Mouse (Mus musculus) left cerebral cortex, adult 18-20 months (tissue): ENCODE measurements at regions not wholly inside any gene's neighbourhood (a gene's known extent, or its start where the extent isn't known, plus 50 kb on each side); places are given as distances from the start of the nearest gene placed in this dataset.

Experiments
- DNase-seq, 2 experiments: peaks; one replicate each; pipeline ENCODE4 v3.0.0; 2021 to 2022; ENCODE audit warnings: low spot score in 2 of 2, mixed read lengths in 1 of 2

GRCm38 (mm10) chr15:68811041-68811440 lies 2310.3 kb upstream of the Lrrc6 start:
- peak; percentile 12 to 19 for DNase-seq

- DNase-seq = peak; percentile 53 to 64
Observed at GRCm38 (mm10) chr15:68810593-68810992, 2309.9 kb upstream of the Lrrc6 start.

DNA sequence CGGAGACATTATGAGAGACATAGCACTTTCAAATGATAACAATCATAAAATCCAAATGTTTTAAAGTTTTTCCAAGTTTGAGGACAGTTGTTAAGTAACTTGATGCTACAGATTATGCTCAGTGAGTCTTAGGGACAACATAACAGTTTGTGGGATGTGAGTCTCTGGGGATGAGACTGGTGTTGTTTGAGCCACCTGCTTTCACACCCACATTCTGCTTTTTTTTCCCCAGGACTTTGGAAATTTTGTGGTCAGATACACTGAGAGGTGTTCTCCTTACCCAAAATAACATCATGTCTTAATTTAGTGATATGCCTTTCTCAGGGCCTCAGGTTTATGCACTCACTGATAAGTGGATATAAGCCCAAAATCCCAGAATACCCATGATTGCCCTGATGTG lies 2307.5 kb upstream of the Lrrc6 start:
- no peak for DNase-seq

DNA sequence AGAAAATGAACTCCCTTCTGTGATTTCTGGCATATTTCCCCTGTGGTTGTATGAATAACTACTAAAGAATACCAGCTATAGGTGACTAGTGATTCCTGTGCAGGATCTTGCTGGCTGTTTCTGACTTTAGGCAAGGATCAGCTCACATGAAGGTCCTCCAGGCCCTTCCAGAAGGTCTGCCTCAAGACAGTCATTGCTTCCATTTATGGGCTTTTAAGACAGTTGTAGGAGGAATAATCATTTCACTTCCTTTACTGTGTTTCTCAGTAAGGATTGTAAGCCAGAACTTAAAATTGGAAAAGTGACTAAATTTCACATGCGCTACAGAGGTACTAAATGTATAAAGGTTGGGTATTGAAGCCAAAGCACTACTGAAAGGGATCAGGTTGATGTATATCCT lies 2303.5 kb upstream of the Lrrc6 start:
- no peak for DNase-seq

GRCm38 (mm10) chr15:68801763-68802162 lies 2301.1 kb upstream of the Lrrc6 start:
- DNase-seq = peak; percentile 11 to 32

DNA sequence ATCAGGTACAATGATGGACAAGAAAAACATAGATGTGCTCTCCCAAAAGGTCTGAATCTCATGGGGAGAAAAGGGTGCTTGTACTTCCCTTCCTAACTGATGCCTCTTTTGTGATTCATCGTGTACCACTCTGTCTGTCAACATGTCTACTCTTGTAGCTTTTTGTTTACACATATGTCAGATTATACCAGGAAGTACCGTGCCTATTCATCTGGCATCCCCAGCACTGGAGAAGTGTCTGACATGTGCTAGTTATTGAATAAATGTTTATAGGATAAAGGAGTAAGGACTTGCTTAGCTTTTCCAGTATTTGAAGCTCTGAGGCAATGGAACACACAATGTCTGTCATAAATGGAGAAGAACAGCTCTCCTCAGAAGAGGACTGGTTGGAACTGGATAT lies 2296.7 kb upstream of the Lrrc6 start:
- no peak for DNase-seq

DNA sequence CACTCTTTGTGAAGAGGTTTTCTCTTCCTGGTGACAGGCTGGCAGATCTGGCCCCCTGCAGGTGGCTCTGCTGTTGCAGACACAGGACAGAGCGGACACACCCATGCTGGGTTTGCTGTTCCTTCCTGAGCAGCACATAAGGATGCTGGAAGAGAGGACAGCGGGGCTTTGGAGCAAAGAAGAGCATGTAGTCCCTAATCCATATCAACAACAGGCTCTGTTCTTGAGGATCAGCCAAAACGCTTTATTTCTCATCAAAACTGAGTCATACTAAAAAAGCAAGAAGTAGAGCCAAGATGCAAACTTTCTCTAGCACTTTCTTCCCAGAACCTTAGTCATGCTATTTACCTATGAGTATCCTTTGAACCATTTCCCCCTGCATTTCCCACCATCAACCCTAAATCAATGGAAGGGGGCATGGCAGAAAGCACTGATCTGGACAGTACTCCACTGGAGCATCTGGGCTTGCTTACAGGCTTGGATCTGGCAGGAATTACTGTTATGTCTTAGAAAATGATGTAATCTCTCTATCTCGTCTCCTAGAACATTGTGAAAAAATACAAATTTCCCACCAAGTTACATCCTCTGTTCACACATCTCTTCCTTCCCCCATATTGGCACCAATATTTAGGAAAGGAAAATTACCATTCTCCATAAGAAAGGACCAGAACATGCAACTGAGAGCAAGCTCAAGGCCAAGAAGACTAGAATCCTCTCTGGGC lies 2294.7 kb upstream of the Lrrc6 start:
- DNase-seq = peak in 1 of 2 experiments; percentile 12

GRCm38 (mm10) chr15:68759948-68760347 lies 2259.2 kb upstream of the Lrrc6 start:
- no peak for DNase-seq

DNA sequence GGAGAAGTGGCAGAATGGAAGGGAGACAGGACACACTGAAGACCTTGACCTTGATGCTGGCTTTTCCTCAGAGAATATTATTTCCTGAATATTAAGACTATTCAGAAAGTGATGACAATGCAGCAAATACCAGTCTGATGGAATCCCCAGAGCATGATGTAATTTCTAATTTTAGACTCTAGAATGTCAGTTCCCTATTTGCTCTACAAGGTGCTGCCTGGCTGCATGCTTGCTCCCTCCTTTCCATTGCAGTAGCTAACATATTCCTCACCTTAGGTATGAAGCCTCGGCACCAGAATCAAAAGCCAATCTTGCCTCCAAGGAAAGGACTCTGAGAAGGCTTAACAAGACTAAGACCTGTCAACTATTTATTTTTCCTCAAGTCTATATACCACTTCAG lies 2254.5 kb upstream of the Lrrc6 start:
- DNase-seq = peak in 1 of 2 experiments; percentile 19

DNA sequence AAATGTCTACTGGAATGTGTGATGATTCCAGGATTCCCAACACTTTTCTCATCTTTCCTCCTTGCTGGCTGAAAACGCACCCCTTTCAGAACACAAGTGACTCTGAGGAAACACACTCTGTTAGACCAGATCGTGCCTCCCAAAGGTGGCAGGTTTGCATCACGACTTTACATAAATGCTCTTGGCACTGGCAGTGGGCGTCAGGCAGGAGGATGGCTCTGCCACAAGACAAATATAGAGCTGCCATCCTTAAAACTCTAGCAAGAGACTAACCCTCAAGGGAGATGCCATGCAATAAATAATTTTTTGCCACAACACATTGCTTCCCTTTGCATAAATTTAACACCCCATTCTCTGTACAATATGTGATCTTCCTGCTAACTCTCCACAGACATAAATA lies 2254.1 kb upstream of the Lrrc6 start:
- DNase-seq = peak; percentile 71 to 84

- DNase-seq = peak in 1 of 2 experiments; percentile 34
Observed at GRCm38 (mm10) chr15:68739344-68739743, 2238.6 kb upstream of the Lrrc6 start.

DNA sequence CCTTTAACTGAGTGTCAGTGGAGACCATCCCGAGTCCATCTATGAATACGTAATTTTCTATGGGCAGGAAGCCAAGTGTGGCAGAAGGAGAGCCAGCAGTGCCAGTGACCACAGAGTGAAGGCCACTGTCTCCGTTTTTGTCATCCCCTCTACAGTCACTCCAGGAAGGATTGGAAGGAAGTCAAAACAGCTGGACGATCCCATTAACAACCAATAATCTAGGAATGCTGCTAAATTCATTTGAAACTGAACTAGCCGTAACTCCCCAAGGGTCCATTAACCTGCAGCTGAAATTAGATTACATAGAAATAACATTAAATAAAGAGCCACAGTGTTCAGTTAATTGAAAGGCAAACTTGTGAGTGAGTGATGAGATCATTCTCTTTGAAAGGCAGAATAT lies 2220.5 kb upstream of the Lrrc6 start:
- no peak for DNase-seq

DNA sequence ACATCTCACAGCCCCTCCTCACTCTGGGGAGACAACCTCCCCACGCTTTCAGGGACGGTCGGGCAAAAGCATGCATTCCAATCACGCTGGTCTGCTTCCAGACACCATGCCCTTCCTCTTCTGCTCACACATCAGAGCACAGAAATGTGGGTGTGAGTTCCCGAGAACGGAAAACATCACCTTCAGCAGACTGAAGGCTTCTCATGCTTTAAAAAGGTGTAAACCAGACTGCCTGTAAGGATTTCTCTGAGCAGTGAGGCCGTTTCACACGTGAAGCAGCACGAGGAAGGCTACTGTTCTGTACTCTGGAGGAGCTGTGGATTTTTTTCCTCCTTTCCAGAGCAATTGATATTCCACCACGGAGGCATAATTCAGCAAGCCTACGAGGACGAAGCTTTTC lies 2218.8 kb upstream of the Lrrc6 start:
- peak; percentile 26 to 27 for DNase-seq

DNA sequence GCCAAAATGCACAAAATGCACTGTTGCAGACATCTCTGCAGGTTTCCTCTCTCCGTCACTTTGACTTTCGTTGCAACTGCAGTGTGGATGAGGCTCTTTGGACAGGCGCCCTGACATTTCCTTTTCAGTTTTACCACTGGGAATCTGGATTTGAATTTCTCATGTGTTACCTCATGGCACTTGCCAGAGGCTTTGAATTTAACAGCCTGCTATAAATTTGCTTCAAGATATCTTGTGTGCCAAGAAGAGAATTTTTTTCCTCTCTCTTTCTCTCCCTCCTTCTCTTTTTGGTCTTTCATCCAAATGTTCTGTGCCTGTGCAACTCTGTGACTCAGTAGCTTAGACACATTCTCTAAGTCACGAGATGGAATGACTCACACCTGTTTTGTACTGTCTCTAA lies 2213.6 kb upstream of the Lrrc6 start:
- peak; percentile 47 to 50 for DNase-seq

GRCm38 (mm10) chr15:68707306-68707705 lies 2206.6 kb upstream of the Lrrc6 start:
- no peak for DNase-seq

DNA sequence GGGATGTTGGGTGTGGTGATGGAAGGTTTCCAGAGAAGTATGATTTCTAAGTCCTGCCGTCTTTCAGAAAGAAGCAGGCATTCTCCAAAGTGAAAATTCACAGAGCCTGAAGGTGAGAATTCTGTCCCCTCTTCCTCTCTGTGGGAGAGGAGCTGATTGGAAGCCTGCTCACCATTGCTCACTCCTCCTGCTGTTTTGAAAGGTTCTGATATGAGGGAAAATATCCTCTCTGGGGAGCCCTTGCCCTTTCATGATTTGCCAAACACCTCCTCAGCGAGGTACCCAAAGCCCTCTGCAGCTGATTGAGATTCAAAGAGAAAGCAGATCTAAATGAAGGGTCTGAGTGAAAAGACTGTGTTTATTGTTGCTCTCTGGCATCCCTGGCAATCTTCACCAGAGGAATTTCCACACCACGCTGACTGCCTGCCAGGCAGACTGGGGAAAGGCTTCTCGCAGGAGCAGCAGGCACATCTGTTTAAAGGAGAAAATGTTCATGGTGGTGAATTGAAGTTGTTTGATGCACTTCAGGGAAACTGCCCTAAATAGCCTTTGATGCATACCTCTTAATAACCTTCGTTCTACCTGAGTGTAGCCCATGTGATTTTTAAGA lies 2194.4 kb upstream of the Lrrc6 start:
- DNase-seq = peak in 1 of 2 experiments; percentile 16

DNA sequence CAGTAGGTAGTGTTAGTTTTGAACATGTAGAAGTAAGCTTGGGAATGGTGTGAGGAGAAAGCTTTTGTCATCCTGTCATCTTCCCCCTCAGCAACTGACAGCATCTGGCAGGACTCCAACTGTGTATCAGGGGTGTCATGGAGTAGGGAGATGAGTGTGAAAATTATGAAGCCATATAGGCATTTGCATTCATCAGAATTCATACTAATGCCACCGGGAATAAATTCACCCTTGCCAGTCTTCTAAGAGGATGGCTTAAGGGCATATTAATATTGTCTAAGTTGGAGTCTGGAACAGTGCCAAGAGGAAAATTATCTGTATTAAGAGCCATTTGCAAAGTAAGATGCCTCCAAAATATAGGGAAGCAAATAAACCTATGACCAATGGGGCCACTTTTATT lies 2166.8 kb upstream of the Lrrc6 start:
- DNase-seq = no peak

GRCm38 (mm10) chr15:68665331-68665730 lies 2164.6 kb upstream of the Lrrc6 start:
- no peak for DNase-seq

DNA sequence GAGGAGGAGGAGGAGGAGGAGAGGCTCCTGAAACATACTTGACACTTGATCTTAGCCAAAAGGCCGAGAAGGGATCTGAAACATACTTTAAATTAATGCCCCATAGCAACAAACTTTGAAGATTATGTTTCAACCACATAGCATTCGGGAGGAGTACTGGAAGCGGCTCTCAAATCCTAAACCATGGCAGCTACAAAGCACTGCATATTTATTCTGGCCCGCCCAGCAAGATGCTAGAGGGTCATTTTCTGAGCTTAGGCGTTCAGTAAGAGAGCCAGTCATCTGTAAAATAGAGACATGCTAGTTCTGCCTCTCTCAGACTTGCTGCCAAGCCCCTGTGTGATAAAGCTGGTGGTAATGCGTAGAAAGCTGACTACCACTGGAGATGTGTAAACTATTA lies 2156.0 kb upstream of the Lrrc6 start:
- DNase-seq = no peak

DNA sequence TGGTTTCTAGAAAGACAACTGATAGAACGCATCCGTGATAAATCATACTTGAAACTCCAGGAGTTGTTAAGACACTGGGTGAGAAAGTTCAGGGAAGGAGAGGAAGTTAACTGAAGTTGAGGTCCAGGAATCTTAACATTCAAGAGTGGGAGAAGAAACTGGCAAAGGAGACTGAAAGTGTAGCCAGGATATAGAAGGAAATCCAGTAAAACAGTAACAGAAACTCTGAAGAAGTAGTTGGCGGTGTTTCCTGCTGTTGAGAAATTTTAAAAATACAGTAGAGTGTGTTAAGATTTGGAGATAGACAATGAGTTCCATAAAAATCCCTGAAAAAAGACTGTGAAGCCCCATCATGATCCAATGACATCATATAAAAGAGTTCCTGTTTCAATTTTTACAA lies 2154.3 kb upstream of the Lrrc6 start:
- DNase-seq = no peak

GRCm38 (mm10) chr15:68650609-68651008 lies 2149.9 kb upstream of the Lrrc6 start:
- DNase-seq = no peak

DNA sequence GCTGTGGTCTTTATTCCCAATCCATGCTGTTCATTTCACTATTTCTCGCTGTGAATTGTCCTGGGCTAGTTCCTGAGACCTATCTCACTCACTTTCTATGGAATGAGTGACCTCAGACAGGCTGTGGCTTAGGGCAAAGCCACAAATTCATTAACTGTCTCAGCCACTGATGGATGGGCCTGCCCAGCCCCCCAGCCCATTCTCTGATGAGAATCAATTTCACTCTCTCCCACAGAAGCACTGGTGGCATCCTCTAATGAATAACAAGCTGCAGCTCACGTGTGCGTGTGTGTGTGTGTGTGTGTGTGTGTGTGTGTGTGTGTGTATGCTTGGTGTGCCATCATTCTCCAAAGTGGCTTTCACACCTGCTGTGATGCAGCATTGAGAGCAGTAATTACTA lies 2149.3 kb upstream of the Lrrc6 start:
- DNase-seq = no peak

DNA sequence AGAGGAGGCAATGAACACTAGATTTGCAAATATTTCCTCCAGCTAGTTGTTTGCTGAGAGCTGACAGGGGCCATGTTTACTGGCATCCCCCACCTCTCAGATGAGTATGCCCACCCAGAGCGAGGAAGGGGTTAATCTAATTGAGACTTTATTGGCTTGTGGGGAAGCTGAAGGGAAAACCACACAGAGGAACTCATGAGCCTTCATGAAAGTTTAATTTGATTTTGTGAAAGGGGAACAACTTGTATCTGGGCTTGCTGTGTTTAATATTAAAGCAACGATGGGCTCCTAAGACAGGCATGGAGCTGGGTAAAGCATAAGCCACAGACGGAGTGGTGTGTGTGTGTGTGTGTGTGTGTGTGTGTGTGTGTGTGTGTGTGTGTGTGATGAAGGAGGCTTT lies 2146.2 kb upstream of the Lrrc6 start:
- no peak for DNase-seq
